20 mouse cellular contexts compared by ENCODE assay signal in genomic region chr15:32198076-32198475, GRCm38 (mm10). TPM values are rescaled to one million over a fixed set of nuclear protein-coding genes. Genes with fewer than 3 reads are reported as not detected.
A peak's percentile ranks its signal among the peaks of the same experiment; 100 is the strongest.
DNase-seq lines count a peak whose midpoint lies in the region; ATAC-seq lines count a peak whose summit lies in the region.
"Had no signal": no experiment of that assay in that cellular context is flagged by ENCODE, and none has a peak within 500 bp of the region (broad histone marks: within the 10 kb centered on the region; RNA-seq: fewer than 3 reads in every experiment).

No protein-coding gene starts in this region.

- no peaks in the 10 kb centered on the region for H3K36me3 ChIP-seq in heart, embryonic 10.5 days
- H3K36me3 ChIP-seq in hindbrain, embryonic 11.5 days (ENCODE audit: control insufficient read depth, insufficient read depth, low read length) = no peaks in the 10 kb centered on the region
- H3K36me3 ChIP-seq in hindbrain, embryonic 14.5 days (replicated peaks; ENCODE audit: control insufficient read depth, insufficient read depth) = no peaks in the 10 kb centered on the region
- H3K36me3 ChIP-seq: embryonic facial prominence, embryonic 13.5 days; hindbrain, embryonic 13.5 days; intestine, embryonic 15.5 days had no signal

- ATAC-seq in hindbrain, embryonic 11.5 days (ENCODE audit: low FRiP score) = no peak
- no peak for ATAC-seq in hindbrain, embryonic 14.5 days (ENCODE audit: low FRiP score)
- ATAC-seq: forebrain, embryonic 13.5 days; intestine, embryonic 15.5 days had no signal

- H3K9me3 ChIP-seq in heart, embryonic 10.5 days = no peaks in the 10 kb centered on the region
- no peaks in the 10 kb centered on the region for H3K9me3 ChIP-seq in hindbrain, embryonic 11.5 days (ENCODE audit: control insufficient read depth, low read length)
- H3K9me3 ChIP-seq in hindbrain, embryonic 14.5 days (ENCODE audit: control insufficient read depth, low read length) = no peaks in the 10 kb centered on the region
- H3K9me3 ChIP-seq: embryonic facial prominence, embryonic 13.5 days; forebrain, embryonic 13.5 days; hindbrain, embryonic 13.5 days; intestine, embryonic 15.5 days had no signal

- no peak overlapping the region for H3K4me3 ChIP-seq in heart, embryonic 10.5 days
- no peak overlapping the region for H3K4me3 ChIP-seq in hindbrain, embryonic 11.5 days (ENCODE audit: low read depth, low read length)
- H3K4me3 ChIP-seq in hindbrain, embryonic 14.5 days (replicated peaks; ENCODE audit: low read length) = no peak overlapping the region
- H3K4me3 ChIP-seq: embryonic facial prominence, embryonic 13.5 days; forebrain, embryonic 13.5 days; hindbrain, embryonic 13.5 days; intestine, embryonic 15.5 days had no signal

- no peak overlapping the region for H3K4me2 ChIP-seq in hindbrain, embryonic 11.5 days (replicated peaks; ENCODE audit: low read depth, low read length)
- no peak overlapping the region for H3K4me2 ChIP-seq in hindbrain, embryonic 14.5 days (replicated peaks)
- H3K4me2 ChIP-seq: embryonic facial prominence, embryonic 13.5 days; forebrain, embryonic 13.5 days; hindbrain, embryonic 13.5 days; intestine, embryonic 15.5 days had no signal

- no peaks in the 10 kb centered on the region for H3K27me3 ChIP-seq in heart, embryonic 10.5 days (ENCODE audit: insufficient read depth, poor library complexity, severe bottlenecking)
- H3K27me3 ChIP-seq in hindbrain, embryonic 11.5 days (ENCODE audit: control insufficient read depth, insufficient read depth, low read length) = no peaks in the 10 kb centered on the region
- H3K27me3 ChIP-seq in hindbrain, embryonic 14.5 days (ENCODE audit: control insufficient read depth, insufficient read depth, low read length) = no peaks in the 10 kb centered on the region
- H3K27me3 ChIP-seq: CH12.LX; embryonic facial prominence, embryonic 13.5 days; forebrain, embryonic 13.5 days; hindbrain, embryonic 13.5 days; intestine, embryonic 15.5 days had no signal

- H3K9ac ChIP-seq in hindbrain, embryonic 11.5 days (ENCODE audit: low read depth, low read length) = no peak overlapping the region
- no peak overlapping the region for H3K9ac ChIP-seq in hindbrain, embryonic 14.5 days
- H3K9ac ChIP-seq: embryonic facial prominence, embryonic 13.5 days; forebrain, embryonic 13.5 days; hindbrain, embryonic 13.5 days; intestine, embryonic 15.5 days had no signal

- H3K4me1 ChIP-seq in heart, embryonic 10.5 days = peaks cover 5% of the 10 kb centered on the region; the same call in 1 of the 2 replicates
- H3K4me1 ChIP-seq in hindbrain, embryonic 11.5 days (replicated peaks; ENCODE audit: control insufficient read depth, insufficient read depth, low read length) = no peaks in the 10 kb centered on the region
- 0 out of 2 replicates have a peak, but pooled peaks cover 3% of the 10 kb centered on the region for H3K4me1 ChIP-seq in hindbrain, embryonic 14.5 days (replicated peaks; ENCODE audit: control insufficient read depth, insufficient read depth, low read length)

- 75% methylated on average over 9 of the region's 9 CpGs for WGBS in heart, embryonic 10.5 days
- WGBS in hindbrain, embryonic 11.5 days = 74% methylated on average over 9 of the region's 9 CpGs
- 62% methylated on average over 9 of the region's 9 CpGs for WGBS in hindbrain, embryonic 14.5 days

- H3K27ac ChIP-seq in heart, embryonic 10.5 days = no peak overlapping the region
- no peak overlapping the region for H3K27ac ChIP-seq in hindbrain, embryonic 11.5 days (ENCODE audit: low read depth, low read length)
- H3K27ac ChIP-seq in hindbrain, embryonic 14.5 days = no peak overlapping the region
- H3K27ac ChIP-seq: embryonic facial prominence, embryonic 13.5 days; forebrain, embryonic 13.5 days; hindbrain, embryonic 13.5 days; intestine, embryonic 15.5 days had no signal

- DNase-seq in heart, embryonic 10.5 days (ENCODE audit: low spot score) = peak; percentile 77
- DNase-seq in heart, adult 9 months (ENCODE audit: low spot score in 2 of 2) = no peak
- DNase-seq in hindbrain, embryonic 11.5 days (ENCODE audit: low spot score) = peak; percentile 15
- no peak for DNase-seq in hindbrain, embryonic 14.5 days (ENCODE audit: low spot score)
- peak; percentile 14 for DNase-seq in forelimb bud, embryonic 11.5 days (ENCODE audit: low read depth, low spot score)
- no peak for DNase-seq in spleen, postnatal 36 days (ENCODE audit: low spot score in 2 of 2)
- DNase-seq: adrenal gland, adult 2 months; adrenal gland, postnatal 25 days; cerebellum, adult 18-20 months; cerebellum, adult 9-11 months; cerebellum, postnatal 36 days; heart, adult 18-20 months; heart, postnatal 4 days; kidney, adult 18-20 months had no signal

RNA-seq across cellular contexts. Expression of gene Tas2r119, which starts 21.0 kb away (rescaled TPM):
- not detected in 2 replicates for polyA plus RNA-seq in heart, embryonic 10.5 days (2016; fragmentation: Nextera tagmentation; extraction: Ambion mirVana)
- not detected in 2 replicates for polyA plus RNA-seq in hindbrain, embryonic 11.5 days (2014; fragmentation: Nextera tagmentation; extraction: Ambion mirVana)
- not detected in 2 replicates for polyA plus RNA-seq in hindbrain, embryonic 14.5 days (2014; fragmentation: Nextera tagmentation; extraction: Ambion mirVana)
- polyA plus RNA-seq: adrenal gland, adult 2 months; embryonic facial prominence, embryonic 13.5 days; forebrain, embryonic 13.5 days; heart, embryonic 16.5 days; hindbrain, embryonic 13.5 days; intestine, embryonic 15.5 days had no signal

RNA-seq across cellular contexts. Expression of gene Sema5a, which starts 46.5 kb away (rescaled TPM):
- polyA plus RNA-seq in heart, embryonic 10.5 days (2016; fragmentation: Nextera tagmentation; extraction: Ambion mirVana) = 2.7 and 6.9 TPM in 2 replicates
- polyA plus RNA-seq in hindbrain, embryonic 11.5 days (2014; fragmentation: Nextera tagmentation; extraction: Ambion mirVana) = 5.8 and 7.5 TPM in 2 replicates
- 12.0 and 13.6 TPM in 2 replicates for polyA plus RNA-seq in hindbrain, embryonic 14.5 days (2014; fragmentation: Nextera tagmentation; extraction: Ambion mirVana)

Comparison
In these comparisons a context has a peak if more than half of its experiments do, and no peak if none do; other contexts are left out.
1. DNase-seq: peak in heart, embryonic 10.5 days (single experiment), hindbrain, embryonic 11.5 days (single experiment) and forelimb bud, embryonic 11.5 days (single experiment); none in heart, adult 9 months (0 of 2), hindbrain, embryonic 14.5 days (single experiment) and spleen, postnatal 36 days (0 of 2).